Mouse (Mus musculus): ENCODE results near the gene Apol7c. TPM values are rescaled to one million over a fixed set of nuclear protein-coding genes. Genes with fewer than 3 reads are reported as not detected.
A peak's percentile ranks its signal among the peaks of the same experiment; 100 is the strongest.
"Not testable (repeated sequence)": the region's sequence is repeated elsewhere in the genome, so short reads cannot be mapped to it uniquely, and the experiment has no call there.

The Apol7c gene
- polyA plus RNA-seq, 1 experiment = 13.6 TPM

GRCm38 (mm10) chr15:77523186-77523843, 9.8 kb downstream of the Apol7c start:
- H3K4me1 ChIP-seq (replicated peaks; ENCODE audit: control insufficient read depth, insufficient read depth, low read length); H3K27ac ChIP-seq (ENCODE audit: control insufficient read depth, insufficient read depth, low read length); H3K4me3 ChIP-seq (ENCODE audit: control insufficient read depth, insufficient read depth, low read length); H3K36me3 ChIP-seq (ENCODE audit: control insufficient read depth, insufficient read depth, low read length); H3K27me3 ChIP-seq (ENCODE audit: control insufficient read depth, insufficient read depth, low read length): not testable (repeated sequence)
- DNase-seq = peak; percentile 52
- peak; percentile 35; the same call in 1 of the 2 replicates for TF ChIP-seq CTCF (IDR thresholded peaks at IDR 0.05; ENCODE audit: borderline replicate concordance, control insufficient read depth, extremely low read depth, insufficient read depth, low read length, poor library complexity)
- 20% methylated on average over 6 of the region's 6 CpGs for WGBS

- H3K4me3 ChIP-seq (ENCODE audit: control insufficient read depth, insufficient read depth, low read length); H3K36me3 ChIP-seq (ENCODE audit: control insufficient read depth, insufficient read depth, low read length); H3K4me1 ChIP-seq (replicated peaks; ENCODE audit: control insufficient read depth, insufficient read depth, low read length); H3K27me3 ChIP-seq (ENCODE audit: control insufficient read depth, insufficient read depth, low read length); DNase-seq; H3K27ac ChIP-seq (ENCODE audit: control insufficient read depth, insufficient read depth, low read length): not testable (repeated sequence)
- WGBS = 74% methylated on average over 4 of the region's 4 CpGs
Observed at GRCm38 (mm10) chr15:77520596-77520995, 12.5 kb downstream of the Apol7c start.

- not testable (repeated sequence) for H3K4me1 ChIP-seq (replicated peaks; ENCODE audit: control insufficient read depth, insufficient read depth, low read length); H3K36me3 ChIP-seq (ENCODE audit: control insufficient read depth, insufficient read depth, low read length); H3K27ac ChIP-seq (ENCODE audit: control insufficient read depth, insufficient read depth, low read length); H3K4me3 ChIP-seq (ENCODE audit: control insufficient read depth, insufficient read depth, low read length); H3K27me3 ChIP-seq (ENCODE audit: control insufficient read depth, insufficient read depth, low read length); DNase-seq
Observed at GRCm38 (mm10) chr15:77507966-77508365, 25.1 kb downstream of the Apol7c start, which contains the start of gene Apol11a. TSS of gene Apol11a (plus strand) at chr15:77508271.

GRCm38 (mm10) chr15:77494694-77495093, 38.4 kb downstream of the Apol7c start:
- H3K36me3 ChIP-seq (ENCODE audit: control insufficient read depth, insufficient read depth, low read length); H3K27ac ChIP-seq (ENCODE audit: control insufficient read depth, insufficient read depth, low read length); H3K4me3 ChIP-seq (ENCODE audit: control insufficient read depth, insufficient read depth, low read length); H3K4me1 ChIP-seq (replicated peaks; ENCODE audit: control insufficient read depth, insufficient read depth, low read length); DNase-seq; H3K27me3 ChIP-seq (ENCODE audit: control insufficient read depth, insufficient read depth, low read length): not testable (repeated sequence)
- WGBS = 12% methylated on average over 1 of the region's 1 CpGs

- no CpG with 5 or more reads among the region's 1 CpGs for WGBS
- H3K4me3 ChIP-seq (ENCODE audit: control insufficient read depth, insufficient read depth, low read length) = not testable (repeated sequence)
Observed at GRCm38 (mm10) chr15:77493181-77493580, 39.9 kb downstream of the Apol7c start.

GRCm38 (mm10) chr15:77482140-77482794, 50.8 kb downstream of the Apol7c start:
- no peak overlapping the region for H3K4me3 ChIP-seq (ENCODE audit: control insufficient read depth, insufficient read depth, low read length)
- H3K27ac ChIP-seq (ENCODE audit: control insufficient read depth, insufficient read depth, low read length) = no peak overlapping the region
- no peaks in the 10 kb centered on the region for H3K4me1 ChIP-seq (replicated peaks; ENCODE audit: control insufficient read depth, insufficient read depth, low read length)
- no peak for TF ChIP-seq CTCF (IDR thresholded peaks at IDR 0.05; ENCODE audit: borderline replicate concordance, control insufficient read depth, extremely low read depth, insufficient read depth, low read length, poor library complexity)
- no peak for TF ChIP-seq POLR2A (IDR thresholded peaks at IDR 0.05; ENCODE audit: control insufficient read depth, extremely low read depth, insufficient read depth, low read length, poor library complexity)
- no peaks in the 10 kb centered on the region for H3K27me3 ChIP-seq (ENCODE audit: control insufficient read depth, insufficient read depth, low read length)
- no peak for DNase-seq
- WGBS = 68% methylated on average over 4 of the region's 4 CpGs
- H3K36me3 ChIP-seq (ENCODE audit: control insufficient read depth, insufficient read depth, low read length) = no peaks in the 10 kb centered on the region

More at GRCm38 (mm10) chr15:77493181-77493580, 39.9 kb downstream of the Apol7c start:
- DNase-seq; H3K27ac ChIP-seq (ENCODE audit: control insufficient read depth, insufficient read depth, low read length); H3K27me3 ChIP-seq (ENCODE audit: control insufficient read depth, insufficient read depth, low read length); H3K4me1 ChIP-seq (replicated peaks; ENCODE audit: control insufficient read depth, insufficient read depth, low read length); H3K36me3 ChIP-seq (ENCODE audit: control insufficient read depth, insufficient read depth, low read length): not testable (repeated sequence)

- H3K36me3 ChIP-seq (ENCODE audit: control insufficient read depth, insufficient read depth, low read length); H3K4me1 ChIP-seq (replicated peaks; ENCODE audit: control insufficient read depth, insufficient read depth, low read length); H3K27me3 ChIP-seq (ENCODE audit: control insufficient read depth, insufficient read depth, low read length); DNase-seq; H3K27ac ChIP-seq (ENCODE audit: control insufficient read depth, insufficient read depth, low read length); H3K4me3 ChIP-seq (ENCODE audit: control insufficient read depth, insufficient read depth, low read length): not testable (repeated sequence)
- 88% methylated on average over 2 of the region's 2 CpGs for WGBS
Observed at GRCm38 (mm10) chr15:77476693-77477092, 56.4 kb downstream of the Apol7c start, which contains the start of gene Apol10a. TSS of gene Apol10a (plus strand) at chr15:77477047.

Other genes starting within 250 kb of the Apol7c start
- 13.4 and 20.5 TPM in 2 replicates for gene Rbfox2, start 226.3 kb downstream of the Apol7c start, polyA plus RNA-seq (2012; rRNA removed)
- gene Apol7a, start 134.2 kb downstream of the Apol7c start, polyA plus RNA-seq (2012; rRNA removed) = 0.19 and 0.20 TPM in 2 replicates
- gene Apol9a, start 122.2 kb downstream of the Apol7c start, polyA plus RNA-seq (2012; rRNA removed) = 2.8 and 5.4 TPM in 2 replicates
- gene Apol7b, start 85.8 kb downstream of the Apol7c start, polyA plus RNA-seq (2012; rRNA removed) = 0.10 and 0.27 TPM in 2 replicates
- gene Apol10a, start 56.3 kb downstream of the Apol7c start, polyA plus RNA-seq (2012; rRNA removed) = not detected in 2 replicates
- 0.11 and 0.14 TPM in 2 replicates for gene Apol11a, start 25.0 kb downstream of the Apol7c start, polyA plus RNA-seq (2012; rRNA removed)
- gene 1700025B11Rik, start 28.6 kb upstream of the Apol7c start, polyA plus RNA-seq (2012; rRNA removed) = not detected in 2 replicates
- gene Apol10b, start 62.8 kb upstream of the Apol7c start, polyA plus RNA-seq (2012; rRNA removed) = 0.18 and 0.26 TPM in 2 replicates
- gene Gm36245, start 65.9 kb upstream of the Apol7c start, polyA plus RNA-seq (2012; rRNA removed) = not detected in 2 replicates
- gene Apol11b, start 110.0 kb upstream of the Apol7c start, polyA plus RNA-seq (2012; rRNA removed) = 0.28 and 0.44 TPM in 2 replicates
- 26.2 and 28.5 TPM in 2 replicates for gene Apol7e, start 165.5 kb upstream of the Apol7c start, polyA plus RNA-seq (2012; rRNA removed)
- gene Apol9b, start 195.7 kb upstream of the Apol7c start, polyA plus RNA-seq (2012; rRNA removed) = 5.6 and 8.1 TPM in 2 replicates
- 0.08 and 0.11 TPM in 2 replicates for gene Apol8, start 223.7 kb upstream of the Apol7c start, polyA plus RNA-seq (2012; rRNA removed)